Mouse (Mus musculus): ENCODE data around the gene Piwil1. TPM values are rescaled to one million over a fixed set of nuclear protein-coding genes. Genes with fewer than 3 reads are reported as not detected.

Piwil1 gene
- not detected in 2 replicates for polyA plus RNA-seq (2015; fragmentation: Nextera tagmentation; extraction: Ambion mirVana)

DNA sequence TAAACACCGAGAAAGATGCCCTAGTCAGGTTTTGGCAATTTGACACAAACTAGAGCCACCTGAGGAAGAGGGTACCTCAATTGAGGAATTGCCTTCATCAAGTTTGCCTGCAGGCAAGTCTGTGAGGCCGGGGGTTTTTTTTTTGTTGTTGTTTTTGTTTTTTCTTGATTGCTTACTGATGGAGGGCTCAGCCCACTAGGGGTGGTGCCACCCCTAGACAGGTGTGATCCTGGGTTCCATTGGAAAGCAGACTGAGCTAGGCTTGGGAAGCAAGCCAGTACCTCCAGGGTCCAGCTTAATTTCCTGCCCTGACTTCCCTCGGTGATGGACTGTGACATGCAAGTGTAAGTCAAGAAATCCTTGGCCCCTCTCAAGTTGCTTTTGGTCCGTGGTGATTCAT is at the start of gene Piwil1:
Gene Piwil1, plus strand, starts transcription at position 301 of the 400 bp plus-strand sequence.
- 75% methylated on average over 4 of the region's 4 CpGs for WGBS
- H3K4me2 ChIP-seq (ENCODE audit: low read depth, low read length): no peak within 1 kb of the TSS
- H3K4me1 ChIP-seq (replicated peaks; ENCODE audit: control insufficient read depth, insufficient read depth, low read length): peaks cover 2% of the 10 kb centered on the region; the same call in 1 of the 2 replicates
- no peaks in the 10 kb centered on the region for H3K9me3 ChIP-seq (ENCODE audit: control insufficient read depth, low read length)
- no peak within 1 kb of the TSS for H3K9ac ChIP-seq (ENCODE audit: low read length)
- ATAC-seq (ENCODE audit: low read depth): no peak
- no peak within 1 kb of the TSS for H3K27ac ChIP-seq (ENCODE audit: low read length)
- no peak within 1 kb of the TSS for H3K4me3 ChIP-seq (ENCODE audit: low read length)
- no peaks in the 10 kb centered on the region for H3K36me3 ChIP-seq (ENCODE audit: control insufficient read depth, insufficient read depth, low read length)
- no peaks in the 10 kb centered on the region for H3K27me3 ChIP-seq (ENCODE audit: control insufficient read depth, insufficient read depth, low read depth, low read length)

DNA sequence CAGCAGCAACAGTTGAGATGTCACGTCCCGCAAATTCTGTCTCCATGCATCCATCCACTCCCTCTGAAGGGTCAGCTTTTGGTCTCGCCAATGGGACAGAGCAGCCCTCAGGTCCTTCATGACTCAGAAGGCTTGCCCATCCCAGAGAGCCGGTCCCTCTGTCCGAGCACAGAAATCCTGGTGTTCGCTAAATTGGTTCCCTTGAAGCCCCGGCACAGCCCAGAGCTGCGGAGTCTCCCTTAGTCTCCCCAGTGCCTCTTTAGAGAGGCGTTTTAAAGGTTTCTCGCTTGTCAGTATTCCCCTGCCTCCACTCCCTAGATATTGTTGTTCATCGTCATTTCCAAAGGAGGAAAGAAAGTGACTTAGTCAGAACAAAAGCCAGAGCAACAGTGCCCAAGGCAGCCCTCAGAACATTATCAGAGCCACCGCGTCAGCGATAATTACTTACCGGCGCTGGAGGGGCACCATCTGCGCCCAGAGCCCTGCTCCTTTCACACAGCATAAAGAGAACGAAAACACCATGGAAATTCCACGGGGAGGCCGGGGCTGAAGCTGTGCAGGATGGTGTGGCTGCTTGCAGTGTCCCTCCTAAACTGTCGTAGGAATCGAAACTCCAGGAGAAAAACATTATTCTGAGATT is 45.7 kb upstream of the Piwil1 start:
- Histone ChIP-seq H3K27me3 (ENCODE audit: control insufficient read depth, insufficient read depth, low read depth, low read length) (no peaks in the 10 kb centered on the region), H3K9me3 (ENCODE audit: control insufficient read depth, low read length) (peaks cover 2% of the 10 kb centered on the region; the same call in 1 of the 2 replicates), H3K4me2 (ENCODE audit: low read depth, low read length) (no peak overlapping the region), H3K27ac (ENCODE audit: low read length) (no peak overlapping the region), H3K4me1 (replicated peaks; ENCODE audit: control insufficient read depth, insufficient read depth, low read length) (no peaks in the 10 kb centered on the region), H3K9ac (ENCODE audit: low read length) (no peak overlapping the region), H3K36me3 (ENCODE audit: control insufficient read depth, insufficient read depth, low read length) (no peaks in the 10 kb centered on the region), H3K4me3 (ENCODE audit: low read length) (no peak overlapping the region)
- no peak for ATAC-seq (ENCODE audit: low read depth)
- 63% methylated on average over 22 of the region's 22 CpGs for WGBS

DNA sequence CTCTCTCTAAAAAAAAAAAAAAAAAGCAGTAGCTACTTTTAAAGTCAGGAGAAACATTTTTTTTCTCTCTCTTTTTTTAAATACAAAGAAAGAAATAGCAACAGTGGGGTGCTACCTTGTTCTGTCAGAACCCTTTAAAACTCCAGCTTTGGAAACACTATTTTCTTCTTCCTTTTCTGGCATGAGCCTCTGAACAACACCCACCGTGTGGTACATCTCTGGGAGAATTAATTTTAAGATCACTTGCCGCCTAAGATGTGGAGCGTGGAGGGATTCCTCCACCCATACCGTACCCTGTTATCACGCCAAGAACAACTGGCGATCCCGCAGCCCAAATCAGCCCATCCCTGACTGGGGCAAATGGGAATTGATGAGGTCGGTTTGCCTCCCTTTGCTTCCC is 42.2 kb upstream of the Piwil1 start:
- Histone ChIP-seq H3K4me2 (ENCODE audit: low read depth, low read length) (no peak overlapping the region), H3K9me3 (ENCODE audit: control insufficient read depth, low read length) (peaks cover 3% of the 10 kb centered on the region; the same call in 1 of the 2 replicates), H3K36me3 (ENCODE audit: control insufficient read depth, insufficient read depth, low read length) (no peaks in the 10 kb centered on the region), H3K9ac (ENCODE audit: low read length) (no peak overlapping the region), H3K27me3 (ENCODE audit: control insufficient read depth, insufficient read depth, low read depth, low read length) (no peaks in the 10 kb centered on the region), H3K4me3 (ENCODE audit: low read length) (no peak overlapping the region), H3K27ac (ENCODE audit: low read length) (no peak overlapping the region), H3K4me1 (replicated peaks; ENCODE audit: control insufficient read depth, insufficient read depth, low read length) (no peaks in the 10 kb centered on the region)
- no peak for ATAC-seq (ENCODE audit: low read depth)
- WGBS: 57% methylated on average over 8 of the region's 8 CpGs

DNA sequence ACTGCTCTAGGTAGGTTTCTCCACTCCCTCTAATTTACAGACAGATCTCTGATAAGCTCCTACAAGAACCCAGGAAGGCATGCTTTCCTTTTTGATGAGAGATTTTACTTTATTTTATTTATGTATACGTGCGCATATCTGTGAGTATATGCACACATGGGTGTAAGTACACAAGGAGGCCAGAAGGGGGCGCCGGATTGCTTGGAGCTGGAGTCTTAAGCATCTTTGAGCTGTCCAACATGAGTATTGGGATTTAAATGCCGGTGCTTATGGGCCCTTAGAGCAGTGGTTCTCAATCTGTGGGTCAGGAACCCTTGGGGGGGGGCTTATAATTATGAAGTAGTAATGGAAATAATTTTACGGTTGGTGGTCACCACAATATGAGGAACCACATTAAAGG is 39.4 kb upstream of the Piwil1 start:
- no peak for ATAC-seq (ENCODE audit: low read depth)
- 91% methylated on average over 6 of the region's 6 CpGs for WGBS

GRCm38 (mm10) chr5:128663976-128664375 is 38.3 kb upstream of the Piwil1 start:
- H3K27ac ChIP-seq (ENCODE audit: low read length): no peak overlapping the region
- H3K27me3 ChIP-seq (ENCODE audit: control insufficient read depth, insufficient read depth, low read depth, low read length): no peaks in the 10 kb centered on the region
- ATAC-seq (ENCODE audit: low read depth): no peak
- peaks cover 3% of the 10 kb centered on the region; the same call in 1 of the 2 replicates for H3K9me3 ChIP-seq (ENCODE audit: control insufficient read depth, low read length)
- H3K4me3 ChIP-seq (ENCODE audit: low read length): no peak overlapping the region
- no peak overlapping the region for H3K9ac ChIP-seq (ENCODE audit: low read length)
- H3K4me1 ChIP-seq (replicated peaks; ENCODE audit: control insufficient read depth, insufficient read depth, low read length): no peaks in the 10 kb centered on the region
- H3K4me2 ChIP-seq (ENCODE audit: low read depth, low read length): no peak overlapping the region
- no peaks in the 10 kb centered on the region for H3K36me3 ChIP-seq (ENCODE audit: control insufficient read depth, insufficient read depth, low read length)
- WGBS: 79% methylated on average over 7 of the region's 7 CpGs

More for the DNA sequence above, 39.4 kb upstream of the Piwil1 start:
- Histone ChIP-seq H3K4me3 (ENCODE audit: low read length) (no peak overlapping the region), H3K27me3 (ENCODE audit: control insufficient read depth, insufficient read depth, low read depth, low read length) (no peaks in the 10 kb centered on the region), H3K4me1 (replicated peaks; ENCODE audit: control insufficient read depth, insufficient read depth, low read length) (no peaks in the 10 kb centered on the region), H3K9me3 (ENCODE audit: control insufficient read depth, low read length) (peaks cover 3% of the 10 kb centered on the region; the same call in 1 of the 2 replicates), H3K4me2 (ENCODE audit: low read depth, low read length) (no peak overlapping the region), H3K9ac (ENCODE audit: low read length) (no peak overlapping the region), H3K27ac (ENCODE audit: low read length) (no peak overlapping the region), H3K36me3 (ENCODE audit: control insufficient read depth, insufficient read depth, low read length) (no peaks in the 10 kb centered on the region)

GRCm38 (mm10) chr5:128665045-128665444 is 37.3 kb upstream of the Piwil1 start:
- no peak for ATAC-seq (ENCODE audit: low read depth)
- WGBS: 88% methylated on average over 1 of the region's 1 CpGs
- no peaks in the 10 kb centered on the region for H3K4me1 ChIP-seq (replicated peaks; ENCODE audit: control insufficient read depth, insufficient read depth, low read length)
- H3K27ac ChIP-seq (ENCODE audit: low read length): no peak overlapping the region
- H3K9me3 ChIP-seq (ENCODE audit: control insufficient read depth, low read length): peaks cover 3% of the 10 kb centered on the region; the same call in 1 of the 2 replicates
- no peak overlapping the region for H3K9ac ChIP-seq (ENCODE audit: low read length)
- no peak overlapping the region for H3K4me2 ChIP-seq (ENCODE audit: low read depth, low read length)
- no peak overlapping the region for H3K4me3 ChIP-seq (ENCODE audit: low read length)
- no peaks in the 10 kb centered on the region for H3K36me3 ChIP-seq (ENCODE audit: control insufficient read depth, insufficient read depth, low read length)
- H3K27me3 ChIP-seq (ENCODE audit: control insufficient read depth, insufficient read depth, low read depth, low read length): no peaks in the 10 kb centered on the region

- H3K9ac ChIP-seq (ENCODE audit: low read length): no peak overlapping the region
- peaks cover 3% of the 10 kb centered on the region; the same call in 1 of the 2 replicates for H3K9me3 ChIP-seq (ENCODE audit: control insufficient read depth, low read length)
- H3K4me3 ChIP-seq (ENCODE audit: low read length): no peak overlapping the region
- peak overlapping the region; percentile 0; the same call in 1 of the 2 replicates for H3K4me2 ChIP-seq (ENCODE audit: low read depth, low read length)
- no peaks in the 10 kb centered on the region for H3K27me3 ChIP-seq (ENCODE audit: control insufficient read depth, insufficient read depth, low read depth, low read length)
- WGBS: 41% methylated on average over 7 of the region's 7 CpGs
- H3K27ac ChIP-seq (ENCODE audit: low read length): peak overlapping the region; percentile 27
- H3K36me3 ChIP-seq (ENCODE audit: control insufficient read depth, insufficient read depth, low read length): no peaks in the 10 kb centered on the region
- H3K4me1 ChIP-seq (replicated peaks; ENCODE audit: control insufficient read depth, insufficient read depth, low read length): no peaks in the 10 kb centered on the region
- peak; percentile 80 for ATAC-seq (ENCODE audit: low read depth)
Measured at GRCm38 (mm10) chr5:128667303-128667702, 35.0 kb upstream of the Piwil1 start.

DNA sequence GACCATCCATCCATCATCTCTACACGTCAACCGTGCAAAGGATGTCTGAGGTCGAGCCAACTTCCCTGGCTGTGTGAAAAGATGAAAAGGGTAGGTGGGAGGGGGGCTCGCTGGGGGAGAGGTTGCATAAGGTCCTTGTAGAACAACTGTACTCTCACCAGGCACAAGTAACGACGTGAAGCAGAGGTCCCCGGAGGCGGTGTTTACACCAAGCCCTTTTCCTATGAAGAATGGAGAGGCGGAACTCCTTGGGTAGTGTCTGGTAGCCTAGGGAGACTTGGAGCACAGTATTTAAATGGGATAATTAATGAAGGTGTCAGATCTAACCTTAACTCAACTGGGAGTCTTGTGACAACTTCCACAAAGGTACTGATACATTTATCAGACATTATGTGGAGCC is 28.2 kb upstream of the Piwil1 start:
- no peak overlapping the region for H3K9ac ChIP-seq (ENCODE audit: low read length)
- H3K4me2 ChIP-seq (ENCODE audit: low read depth, low read length): no peak overlapping the region
- no peak for ATAC-seq (ENCODE audit: low read depth)
- H3K27me3 ChIP-seq (ENCODE audit: control insufficient read depth, insufficient read depth, low read depth, low read length): no peaks in the 10 kb centered on the region
- 44% methylated on average over 9 of the region's 9 CpGs for WGBS
- H3K27ac ChIP-seq (ENCODE audit: low read length): no peak overlapping the region
- no peak overlapping the region for H3K4me3 ChIP-seq (ENCODE audit: low read length)
- H3K4me1 ChIP-seq (replicated peaks; ENCODE audit: control insufficient read depth, insufficient read depth, low read length): peaks cover 6% of the 10 kb centered on the region; the same call in 1 of the 2 replicates
- no peaks in the 10 kb centered on the region for H3K36me3 ChIP-seq (ENCODE audit: control insufficient read depth, insufficient read depth, low read length)
- H3K9me3 ChIP-seq (ENCODE audit: control insufficient read depth, low read length): no peaks in the 10 kb centered on the region

GRCm38 (mm10) chr5:128677373-128677772 is 25.0 kb upstream of the Piwil1 start:
- ATAC-seq (ENCODE audit: low read depth): peak; percentile 63
- no peak overlapping the region for H3K4me2 ChIP-seq (ENCODE audit: low read depth, low read length)

More at GRCm38 (mm10) chr5:128677373-128677772, 25.0 kb upstream of the Piwil1 start:
- Histone ChIP-seq H3K36me3 (ENCODE audit: control insufficient read depth, insufficient read depth, low read length) (no peaks in the 10 kb centered on the region), H3K4me1 (replicated peaks; ENCODE audit: control insufficient read depth, insufficient read depth, low read length) (peaks cover 6% of the 10 kb centered on the region; the same call in 1 of the 2 replicates), H3K27ac (ENCODE audit: low read length) (peak overlapping the region; percentile 87), H3K4me3 (ENCODE audit: low read length) (no peak overlapping the region), H3K27me3 (ENCODE audit: control insufficient read depth, insufficient read depth, low read depth, low read length) (no peaks in the 10 kb centered on the region), H3K9ac (ENCODE audit: low read length) (no peak overlapping the region), H3K9me3 (ENCODE audit: control insufficient read depth, low read length) (no peaks in the 10 kb centered on the region)
- 58% methylated on average over 4 of the region's 4 CpGs for WGBS
